Mouse (Mus musculus): ENCODE results near the gene Sh2b3. TPM values are rescaled to one million over a fixed set of nuclear protein-coding genes. Genes with fewer than 3 reads are reported as not detected.
A peak's percentile ranks its signal among the peaks of the same experiment; 100 is the strongest.

Gene Sh2b3
- polyA plus RNA-seq, 1 experiment from 2014 or later = 7.9 TPM

DNA sequence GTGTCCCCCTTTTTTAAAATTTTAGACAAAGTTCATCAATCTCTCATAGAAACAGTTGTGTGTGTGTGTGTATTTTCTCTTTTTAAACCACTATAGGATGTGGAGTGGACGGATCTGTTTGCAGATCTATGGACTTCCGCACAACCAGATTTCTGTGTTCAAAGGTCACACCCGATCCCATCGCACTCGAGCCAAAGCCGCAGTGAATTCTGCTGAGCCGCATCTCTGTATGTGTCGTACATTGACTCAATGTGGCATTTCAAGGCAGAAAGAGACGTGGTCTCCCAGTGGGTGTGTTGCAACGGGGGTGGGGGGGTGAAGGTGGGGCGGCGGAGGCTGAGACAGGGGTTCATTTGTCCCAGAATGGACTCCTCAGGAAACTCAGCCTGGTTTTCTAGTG lies 21.0 kb upstream of the Sh2b3 start:
- no peak overlapping the region for H3K4me3 ChIP-seq (ENCODE audit: low read depth, low read length)
- no peak for DNase-seq (ENCODE audit: low spot score)
- no peaks in the 10 kb centered on the region for H3K27me3 ChIP-seq (ENCODE audit: control insufficient read depth, insufficient read depth, low read length)
- no peak overlapping the region for H3K9ac ChIP-seq (ENCODE audit: low read length)
- no peaks in the 10 kb centered on the region; the same call in 1 of the 2 replicates for H3K36me3 ChIP-seq (ENCODE audit: control insufficient read depth, insufficient read depth, low read length)
- H3K9me3 ChIP-seq (ENCODE audit: control insufficient read depth, low read length) = no peaks in the 10 kb centered on the region
- no peak overlapping the region for H3K27ac ChIP-seq (replicated peaks)
- no peak overlapping the region for H3K4me2 ChIP-seq (replicated peaks; ENCODE audit: low read depth)
- no peaks in the 10 kb centered on the region; the same call in 1 of the 2 replicates for H3K4me1 ChIP-seq (replicated peaks; ENCODE audit: control insufficient read depth, insufficient read depth)
- WGBS = 73% methylated on average over 12 of the region's 12 CpGs
- TF ChIP-seq EP300 (optimal IDR thresholded peaks at IDR 0.05) (no peak), CTCF (IDR thresholded peaks at IDR 0.05; ENCODE audit: low read depth) (no peak)
- no peak for ATAC-seq (ENCODE audit: low FRiP score, low TSS enrichment)

DNA sequence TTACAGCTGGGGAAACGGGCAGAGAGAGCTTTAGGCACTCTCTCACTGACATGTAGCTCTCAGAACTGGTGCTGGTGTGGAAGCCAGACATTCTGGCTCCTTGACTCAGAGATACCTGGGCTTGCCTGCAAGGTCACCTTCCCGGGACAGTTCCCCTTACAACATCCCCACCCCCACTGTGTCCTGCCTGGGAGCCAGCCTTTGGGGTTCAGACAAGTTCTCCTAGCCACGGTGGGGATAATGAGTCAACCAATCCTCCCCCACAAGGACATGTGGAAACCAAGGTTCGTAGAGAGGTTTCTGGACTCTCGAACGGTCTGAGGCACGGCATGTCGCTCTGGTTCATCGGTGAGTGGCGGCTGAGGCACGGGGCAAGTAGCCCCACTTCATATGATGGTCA lies 19.3 kb upstream of the Sh2b3 start:
- Histone ChIP-seq H3K27me3 (ENCODE audit: control insufficient read depth, insufficient read depth, low read length) (no peaks in the 10 kb centered on the region), H3K36me3 (ENCODE audit: control insufficient read depth, insufficient read depth, low read length) (peaks cover 4% of the 10 kb centered on the region; the same call in 1 of the 2 replicates), H3K4me1 (replicated peaks; ENCODE audit: control insufficient read depth, insufficient read depth) (no peaks in the 10 kb centered on the region; the same call in 1 of the 2 replicates), H3K9ac (ENCODE audit: low read length) (no peak overlapping the region), H3K9me3 (ENCODE audit: control insufficient read depth, low read length) (no peaks in the 10 kb centered on the region), H3K4me3 (ENCODE audit: low read depth, low read length) (no peak overlapping the region), H3K4me2 (replicated peaks; ENCODE audit: low read depth) (no peak overlapping the region), H3K27ac (replicated peaks) (no peak overlapping the region)
- 83% methylated on average over 11 of the region's 11 CpGs for WGBS
- DNase-seq (ENCODE audit: low spot score) (no peak), ATAC-seq (ENCODE audit: low FRiP score, low TSS enrichment) (no peak)
- TF ChIP-seq EP300 (optimal IDR thresholded peaks at IDR 0.05) = no peak
- no peak for TF ChIP-seq CTCF (IDR thresholded peaks at IDR 0.05; ENCODE audit: low read depth)

DNA sequence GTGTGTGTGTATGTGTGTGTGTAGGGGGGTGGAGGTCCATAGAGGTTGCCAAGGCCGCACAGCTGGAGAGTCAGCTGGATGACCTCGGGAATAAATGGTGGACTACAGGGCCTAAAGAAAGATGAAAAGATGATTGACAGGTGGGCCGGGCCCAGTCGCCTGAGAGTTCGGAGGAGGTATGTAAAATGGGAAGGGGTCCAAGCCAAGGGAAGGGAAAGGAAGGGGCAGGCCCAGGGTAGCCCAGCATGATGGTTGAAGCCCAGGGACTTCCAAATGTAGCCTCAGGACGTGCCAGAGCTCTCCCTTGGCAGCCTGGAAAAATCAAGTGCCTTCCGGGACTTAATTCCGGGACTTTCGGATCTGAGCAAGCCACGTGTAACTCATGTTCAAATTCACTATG lies 17.3 kb upstream of the Sh2b3 start:
- ATAC-seq (ENCODE audit: low FRiP score, low TSS enrichment) (no peak), DNase-seq (ENCODE audit: low spot score) (no peak)
- Histone ChIP-seq H3K4me2 (replicated peaks; ENCODE audit: low read depth) (no peak overlapping the region), H3K4me1 (replicated peaks; ENCODE audit: control insufficient read depth, insufficient read depth) (peaks cover 3% of the 10 kb centered on the region), H3K9ac (ENCODE audit: low read length) (no peak overlapping the region), H3K27me3 (ENCODE audit: control insufficient read depth, insufficient read depth, low read length) (no peaks in the 10 kb centered on the region), H3K36me3 (ENCODE audit: control insufficient read depth, insufficient read depth, low read length) (peaks cover 4% of the 10 kb centered on the region; the same call in 1 of the 2 replicates), H3K4me3 (ENCODE audit: low read depth, low read length) (no peak overlapping the region), H3K9me3 (ENCODE audit: control insufficient read depth, low read length) (no peaks in the 10 kb centered on the region), H3K27ac (replicated peaks) (no peak overlapping the region)
- WGBS = 66% methylated on average over 10 of the region's 10 CpGs
- TF ChIP-seq CTCF (IDR thresholded peaks at IDR 0.05; ENCODE audit: low read depth) (no peak), EP300 (optimal IDR thresholded peaks at IDR 0.05) (no peak)

DNA sequence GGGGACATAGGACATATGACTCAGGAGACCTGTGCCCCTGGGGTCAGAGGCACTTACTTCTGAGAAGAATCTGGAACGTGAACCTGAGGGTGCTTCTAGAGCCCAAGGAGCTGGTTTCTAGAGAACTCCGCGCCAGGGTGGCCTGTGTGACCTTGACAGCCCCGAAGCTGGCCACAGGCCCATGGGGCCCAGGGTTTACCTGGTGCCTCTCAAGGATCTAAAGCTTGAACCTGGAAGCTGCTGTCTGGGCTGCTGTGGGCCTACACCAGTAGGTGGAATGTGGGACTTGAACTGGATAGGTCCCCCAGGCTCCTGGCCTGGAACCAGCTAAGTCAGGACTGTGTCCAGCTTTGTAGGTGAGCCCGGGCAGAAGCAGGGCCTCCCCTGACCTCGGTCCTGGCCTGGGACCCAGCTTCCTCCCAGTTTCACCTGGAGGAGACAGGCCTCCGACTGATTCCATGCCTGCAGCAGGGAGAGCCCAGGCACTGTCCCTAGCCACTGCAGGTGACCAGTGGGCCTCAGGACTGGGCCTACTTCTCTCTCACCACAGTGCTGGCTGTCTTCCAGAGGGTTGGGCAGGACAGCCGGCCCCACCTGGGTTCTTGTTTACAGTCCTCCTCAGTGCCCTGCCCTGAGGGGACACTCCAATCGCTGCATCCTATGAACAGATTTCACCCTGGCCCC lies 16.1 kb upstream of the Sh2b3 start:
- Histone ChIP-seq H3K27ac (replicated peaks) (peak overlapping the region; percentile 80), H3K4me2 (replicated peaks; ENCODE audit: low read depth) (no peak overlapping the region), H3K36me3 (ENCODE audit: control insufficient read depth, insufficient read depth, low read length) (peaks cover 4% of the 10 kb centered on the region; the same call in 1 of the 2 replicates), H3K4me3 (ENCODE audit: low read depth, low read length) (no peak overlapping the region), H3K27me3 (ENCODE audit: control insufficient read depth, insufficient read depth, low read length) (no peaks in the 10 kb centered on the region), H3K9ac (ENCODE audit: low read length) (peak overlapping the region; percentile 18; the same call in 1 of the 2 replicates), H3K4me1 (replicated peaks; ENCODE audit: control insufficient read depth, insufficient read depth) (peaks cover 4% of the 10 kb centered on the region), H3K9me3 (ENCODE audit: control insufficient read depth, low read length) (no peaks in the 10 kb centered on the region)
- no peak for TF ChIP-seq CTCF (IDR thresholded peaks at IDR 0.05; ENCODE audit: low read depth)
- no peak for TF ChIP-seq EP300 (optimal IDR thresholded peaks at IDR 0.05)
- ATAC-seq (ENCODE audit: low FRiP score, low TSS enrichment) (peak; percentile 72), DNase-seq (ENCODE audit: low spot score) (peak; percentile 93)
- 72% methylated on average over 9 of the region's 9 CpGs for WGBS

DNA sequence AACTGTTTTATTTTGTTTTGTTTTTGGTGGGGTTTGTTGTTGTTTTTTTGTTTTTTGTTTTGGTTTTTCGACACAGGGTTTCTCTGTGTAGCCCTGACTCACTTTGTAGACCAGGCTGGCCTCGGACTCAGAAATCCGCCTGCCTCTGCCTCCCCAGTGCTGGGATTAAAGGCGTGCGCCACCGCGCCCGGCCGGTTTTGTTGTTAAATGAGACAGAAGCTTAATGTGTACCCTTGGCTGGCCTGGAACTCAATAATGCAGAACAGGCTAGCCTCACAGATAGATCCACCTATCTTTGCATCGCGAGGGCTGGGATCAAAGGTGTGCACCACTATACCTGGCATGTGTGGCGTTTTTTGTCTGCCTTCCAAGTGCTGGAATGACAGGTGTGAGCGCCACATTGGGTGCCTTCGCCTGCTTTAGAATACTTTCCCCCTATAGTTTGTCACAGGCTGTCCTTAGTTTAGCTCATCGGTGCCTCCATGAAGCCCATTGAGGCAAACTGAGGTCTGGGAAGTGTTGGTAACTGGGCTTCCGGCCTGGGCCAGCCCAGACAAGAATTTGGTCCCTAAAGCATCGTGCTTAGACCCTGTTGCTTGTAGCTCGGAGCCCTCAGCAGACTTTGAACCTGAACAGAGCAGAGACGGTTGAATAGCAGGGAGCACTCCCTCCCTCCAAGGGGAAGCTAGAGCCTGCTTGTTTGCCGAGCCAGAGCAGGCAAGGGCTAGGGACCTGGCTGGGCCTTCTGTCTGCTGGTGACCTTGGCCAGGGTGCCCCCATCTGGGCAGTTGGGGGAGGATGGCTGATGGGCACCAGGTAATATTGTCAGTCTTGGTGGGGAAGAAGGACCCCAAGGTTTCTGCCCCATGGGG lies 12.3 kb upstream of the Sh2b3 start:
- TF ChIP-seq EP300 (optimal IDR thresholded peaks at IDR 0.05) (no peak), CTCF (IDR thresholded peaks at IDR 0.05; ENCODE audit: low read depth) (no peak; the same call in 1 of the 2 replicates)
- Histone ChIP-seq H3K4me1 (replicated peaks; ENCODE audit: control insufficient read depth, insufficient read depth) (peaks cover 4% of the 10 kb centered on the region), H3K4me3 (ENCODE audit: low read depth, low read length) (peak overlapping the region; percentile 90), H3K4me2 (replicated peaks; ENCODE audit: low read depth) (peak overlapping the region; percentile 74), H3K9ac (ENCODE audit: low read length) (peak overlapping the region; percentile 83), H3K27me3 (ENCODE audit: control insufficient read depth, insufficient read depth, low read length) (no peaks in the 10 kb centered on the region), H3K36me3 (ENCODE audit: control insufficient read depth, insufficient read depth, low read length) (peaks cover 4% of the 10 kb centered on the region; the same call in 1 of the 2 replicates), H3K9me3 (ENCODE audit: control insufficient read depth, low read length) (no peaks in the 10 kb centered on the region), H3K27ac (replicated peaks) (peak overlapping the region; percentile 65)
- DNase-seq (ENCODE audit: low spot score) (peak; percentile 40), ATAC-seq (ENCODE audit: low FRiP score, low TSS enrichment) (no peak)
- 31% methylated on average over 20 of the region's 20 CpGs for WGBS
